Mouse (Mus musculus) cortical plate, adult 2 months (tissue): ENCODE measurements around the gene Lctl.

ENCODE experiments used
- CTCF ChIP-seq: fragments of 200-500 bp; IDR thresholded peaks from 2 replicates; pipeline ENCODE4 v1.5.1; 2011; ENCODE audit warnings: mild to moderate bottlenecking, control low read depth, low read length; ENCODE audit not compliant: insufficient read depth; ENCODE audit errors: extremely low read depth
- POLR2A ChIP-seq: fragments of 200-500 bp; IDR thresholded peaks from 2 replicates; pipeline ENCODE4 v1.6.1; 2011; ENCODE audit warnings: mild to moderate bottlenecking, low read length, control low read depth; ENCODE audit not compliant: insufficient read depth; ENCODE audit errors: extremely low read depth

DNA sequence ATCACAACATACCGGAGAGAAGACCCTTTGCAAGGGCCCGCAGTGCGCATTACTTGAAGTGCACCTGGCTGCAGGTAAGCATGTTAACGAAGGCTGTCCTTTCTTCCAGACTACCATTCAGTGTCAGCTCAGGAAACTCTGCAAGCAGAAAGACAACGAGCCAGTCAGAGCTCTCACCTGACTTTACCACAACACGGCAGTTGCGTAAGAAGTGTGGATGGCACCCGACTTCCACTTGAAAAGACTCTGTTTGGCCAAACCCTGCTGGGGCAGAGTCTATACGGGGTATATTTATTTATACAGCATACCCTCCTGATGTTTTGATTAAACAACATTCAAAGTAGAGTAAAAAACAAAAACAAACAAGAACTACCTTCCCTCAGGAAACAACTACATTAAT lies 22.9 kb downstream of the Lctl start:
- no peak for TF ChIP-seq CTCF
- TF ChIP-seq POLR2A, result no peak
